Mouse (Mus musculus) left cerebral cortex, adult 11 months (tissue): Measurements from ENCODE around the gene Pdk1.
"Not testable (repeated sequence)": the region's sequence is repeated elsewhere in the genome, so short reads cannot be mapped to it uniquely, and the experiment has no call there.

Experiments used
- DNase-seq: peaks from one replicate; pipeline ENCODE4 v3.0.0; 2022; ENCODE audit warnings: low spot score

The Pdk1 gene

GRCm38 (mm10) chr2:71874422-71874821, 1.4 kb downstream of the Pdk1 start:
- DNase-seq = no peak

DNA sequence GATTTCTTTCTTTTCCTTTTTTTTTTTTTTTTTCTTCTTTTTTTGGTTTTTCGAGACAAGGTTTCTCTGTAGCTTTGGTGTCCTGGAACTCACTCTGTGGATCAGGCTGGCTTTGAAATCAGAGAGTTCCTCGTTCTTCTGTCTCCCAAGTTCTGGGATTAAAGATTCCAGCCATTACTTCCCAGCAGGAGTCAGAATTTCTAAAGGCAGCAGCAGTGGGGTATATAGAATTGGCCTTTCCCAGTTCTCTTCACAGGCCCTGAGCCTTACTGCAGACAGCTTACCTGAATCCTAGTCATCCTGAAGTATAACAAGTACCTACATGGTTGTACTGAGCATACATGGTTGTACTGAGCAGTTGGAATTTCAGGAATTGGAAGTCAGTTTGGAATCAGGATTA, 1.8 kb downstream of the Pdk1 start:
- DNase-seq = no peak

- no peak for DNase-seq
Measured at GRCm38 (mm10) chr2:71877865-71878264, 4.8 kb downstream of the Pdk1 start.

- no peak for DNase-seq
Measured at GRCm38 (mm10) chr2:71878441-71878840, 5.4 kb downstream of the Pdk1 start.

DNA sequence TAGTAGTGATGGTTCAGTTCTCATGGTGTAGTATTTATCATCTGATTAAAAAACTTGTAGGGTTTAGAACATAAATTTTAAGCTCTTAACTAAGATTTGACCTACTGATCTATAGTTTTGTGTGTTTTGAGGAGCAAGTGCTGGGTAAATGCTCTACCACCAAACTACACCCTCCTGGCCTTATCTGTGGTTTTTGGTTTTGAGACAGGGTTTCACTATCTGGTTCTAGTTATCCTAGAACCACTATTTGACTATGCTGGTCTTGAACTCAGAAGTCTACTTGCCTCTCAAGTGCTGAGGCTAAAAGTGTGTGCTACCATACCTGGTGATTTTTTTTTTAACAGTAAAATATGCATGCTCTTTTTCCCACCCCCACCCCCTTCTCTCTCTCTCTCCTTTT, 5.9 kb downstream of the Pdk1 start:
- no peak for DNase-seq

GRCm38 (mm10) chr2:71882914-71883651, 10.1 kb downstream of the Pdk1 start:
- DNase-seq = no peak

DNA sequence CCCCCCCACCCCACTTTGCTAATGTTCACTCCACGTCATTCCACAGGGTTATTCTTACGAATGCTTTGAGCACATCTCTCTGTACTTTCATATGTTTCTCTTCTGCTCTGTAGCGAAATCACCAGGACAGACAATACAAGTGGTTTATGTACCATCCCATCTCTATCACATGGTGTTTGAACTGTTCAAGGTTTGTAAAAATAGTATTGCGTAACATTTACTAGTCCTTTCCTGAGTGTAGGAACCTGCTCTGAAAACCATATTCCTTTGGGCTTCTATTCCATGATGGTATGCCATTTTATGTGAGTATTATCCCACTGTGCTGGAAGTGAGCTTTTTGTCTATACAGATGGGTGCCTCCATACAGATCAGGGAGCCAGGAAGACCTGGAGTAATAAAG, 14.2 kb downstream of the Pdk1 start:
- no peak for DNase-seq

- no peak for DNase-seq
Measured at GRCm38 (mm10) chr2:71888437-71888836, 15.4 kb downstream of the Pdk1 start.

- no peak for DNase-seq
Measured at GRCm38 (mm10) chr2:71891536-71891935, 18.5 kb downstream of the Pdk1 start.

- DNase-seq = no peak
Measured at GRCm38 (mm10) chr2:71892741-71893349, 19.8 kb downstream of the Pdk1 start.

GRCm38 (mm10) chr2:71895596-71896286, 22.7 kb downstream of the Pdk1 start:
- DNase-seq = no peak

DNA sequence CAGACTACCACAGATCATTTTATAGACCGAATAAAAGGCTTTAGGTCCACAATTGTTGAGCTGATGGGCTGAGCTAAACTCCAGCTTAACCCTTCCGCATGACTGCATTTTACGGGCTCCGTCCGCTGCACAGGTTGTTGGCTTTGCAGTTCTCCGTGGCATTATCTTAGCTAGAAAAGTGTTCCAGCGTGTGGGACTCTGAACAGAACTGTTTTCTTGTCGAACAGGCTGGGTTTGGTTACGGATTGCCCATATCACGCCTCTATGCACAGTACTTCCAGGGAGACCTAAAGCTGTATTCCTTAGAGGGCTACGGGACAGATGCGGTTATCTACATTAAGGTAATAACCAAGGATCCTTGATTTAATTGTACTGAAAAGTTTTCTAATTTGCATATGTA, 24.4 kb downstream of the Pdk1 start:
- DNase-seq = no peak

- DNase-seq = no peak
Measured at GRCm38 (mm10) chr2:71898335-71898856, 25.4 kb downstream of the Pdk1 start.

GRCm38 (mm10) chr2:71899886-71900285, 26.9 kb downstream of the Pdk1 start:
- DNase-seq = no peak

DNA sequence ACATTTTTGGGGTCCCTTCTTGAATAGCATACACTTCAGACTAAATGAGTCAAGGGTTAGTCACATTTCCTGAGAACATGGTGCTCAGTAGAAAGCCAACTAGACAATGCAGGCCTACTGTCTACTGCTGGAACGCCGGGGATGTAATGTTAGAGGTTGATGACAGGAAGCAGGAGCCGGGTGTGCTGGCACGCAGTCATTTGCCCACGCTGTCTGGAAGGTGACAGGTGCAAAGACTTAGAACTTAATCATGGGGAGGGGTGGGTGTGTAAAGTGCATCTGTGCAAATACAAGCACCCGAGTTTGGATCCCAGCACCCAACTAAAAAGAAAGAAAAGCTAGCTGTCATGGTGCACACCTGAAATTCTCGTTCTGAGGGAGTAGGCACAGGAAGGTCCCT, 32.1 kb downstream of the Pdk1 start:
- no peak for DNase-seq

DNA sequence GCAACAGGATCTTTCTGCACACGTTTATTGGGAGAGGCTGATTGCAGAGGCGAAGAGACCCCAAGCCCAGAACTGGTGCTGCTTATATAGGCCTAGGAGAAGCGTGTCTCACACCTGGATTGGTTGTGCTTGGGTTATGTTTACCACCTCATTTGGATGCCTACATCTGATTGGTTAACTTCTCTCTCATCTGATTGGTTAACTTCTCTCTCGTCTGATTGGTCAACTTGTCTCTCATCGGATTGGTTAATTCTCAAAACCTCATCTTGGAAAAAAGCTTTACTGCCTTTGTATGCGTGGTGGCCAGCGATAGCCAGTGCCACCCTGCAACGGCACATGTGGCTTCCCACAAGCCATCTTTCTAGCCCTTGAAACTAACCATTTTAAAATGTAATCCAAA, 33.3 kb downstream of the Pdk1 start:
- not testable (repeated sequence) for DNase-seq

DNA sequence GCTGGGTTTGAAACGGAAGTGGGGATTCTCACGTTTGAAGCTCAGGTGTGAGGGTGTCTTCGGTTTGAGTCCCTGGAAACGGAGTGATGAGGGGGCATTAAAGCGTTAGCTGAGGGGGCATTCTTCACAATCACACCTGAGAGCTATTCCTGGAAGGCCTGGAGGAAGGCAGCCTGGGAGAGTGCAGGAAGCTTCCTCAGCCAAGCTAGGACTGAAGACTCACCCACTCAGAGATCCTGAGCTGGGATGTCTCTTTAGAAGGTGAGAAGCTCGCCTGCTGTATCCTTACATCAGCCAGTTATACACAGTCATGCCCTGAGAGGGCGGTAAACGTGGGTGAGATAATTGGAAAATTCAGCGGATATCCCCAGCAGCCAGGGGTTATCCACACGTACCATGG, 40.9 kb downstream of the Pdk1 start:
- DNase-seq = no peak

- DNase-seq = no peak
Measured at GRCm38 (mm10) chr2:71919227-71919647, 46.2 kb downstream of the Pdk1 start.

DNA sequence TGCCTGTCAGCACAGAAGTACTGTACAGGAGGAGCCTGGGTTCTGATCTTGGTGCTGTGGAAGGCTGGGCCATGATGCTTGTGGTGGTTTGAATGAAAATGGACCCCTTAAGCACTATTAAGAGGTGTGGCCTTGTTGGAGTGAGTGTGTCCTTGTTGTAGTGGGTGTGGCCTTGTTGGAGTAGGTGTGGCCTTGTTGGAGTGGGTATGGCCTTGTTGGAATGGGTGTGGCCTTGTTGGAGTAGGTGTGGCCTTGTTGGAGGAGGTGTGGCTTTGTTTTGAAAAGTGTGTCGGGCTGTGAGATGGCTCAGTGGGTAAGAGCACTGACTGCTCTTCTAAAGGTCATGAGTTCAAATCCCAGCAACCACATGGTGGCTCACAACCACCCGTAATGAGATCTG, 51.9 kb downstream of the Pdk1 start:
- not testable (repeated sequence) for DNase-seq

GRCm38 (mm10) chr2:71934046-71934445, 61.0 kb downstream of the Pdk1 start:
- no peak for DNase-seq

GRCm38 (mm10) chr2:71936711-71937110, 63.7 kb downstream of the Pdk1 start:
- no peak for DNase-seq

GRCm38 (mm10) chr2:71937649-71938308, 64.8 kb downstream of the Pdk1 start:
- DNase-seq = no peak
